Mouse (Mus musculus) neural tube, embryonic 12.5 days (tissue): ENCODE measurements around the gene Plpp7. TPM values are rescaled to one million over a fixed set of nuclear protein-coding genes. Genes with fewer than 3 reads are reported as not detected.

Experiments used
- ATAC-seq: fragments of 200-750 bp; cut with Nextera tagmentation; 2 replicates; pipeline ENCODE4 v1.8.0; 2017; ENCODE audit warnings: low read depth, mild to moderate bottlenecking, moderate TSS enrichment, moderate library complexity; ENCODE audit not compliant: low FRiP score
- H3K27ac ChIP-seq: fragments of 300-500 bp; sonication (generic); 2 replicates; pipeline ENCODE4 v1.5.1; 2016
- H3K27me3 ChIP-seq: fragments of 300-500 bp; sonication (generic); replicated peaks from 2 replicates; pipeline ENCODE4 v1.6.1; 2016; ENCODE audit warnings: mild to moderate bottlenecking
- H3K36me3 ChIP-seq: fragments of 300-500 bp; sonication (generic); 2 replicates; pipeline ENCODE4 v1.6.1; 2016; ENCODE audit warnings: mild to moderate bottlenecking
- H3K4me1 ChIP-seq: fragments of 300-500 bp; sonication (generic); 2 replicates; pipeline ENCODE4 v1.6.1; 2016
- H3K4me2 ChIP-seq: fragments of 300-500 bp; sonication (generic); replicated peaks from 2 replicates; pipeline ENCODE4 v1.6.1; 2016; ENCODE audit warnings: mild to moderate bottlenecking
- H3K4me3 ChIP-seq: fragments of 300-500 bp; sonication (generic); 2 replicates; pipeline ENCODE4 v1.5.1; 2016
- H3K9ac ChIP-seq: fragments of 300-500 bp; sonication (generic); 2 replicates; pipeline ENCODE4 v1.6.1; 2016; ENCODE audit warnings: mild to moderate bottlenecking
- H3K9me3 ChIP-seq: fragments of 300-500 bp; sonication (generic); 2 replicates; pipeline ENCODE4 v1.6.1; 2016; ENCODE audit warnings: mild to moderate bottlenecking
- WGBS: fragments of 180-500 bp; shearing (Covaris S2); methylation state at CpG from one replicate; pipeline ENCODE4 v1.1.7; 2016; 5-methylcytosine and 5-hydroxymethylcytosine counted together
- polyA plus RNA-seq: library from polyadenylated mRNA; unstranded; fragments of >200 nt; fragmentation: Nextera tagmentation; extraction: Ambion mirVana; gene quantifications from 2 replicates; pipeline ENCODE4 v1.2.1, GENCODE M21; 2016

The Plpp7 gene
- polyA plus RNA-seq, 1 experiment from 2014 or later = 13.7 TPM

DNA sequence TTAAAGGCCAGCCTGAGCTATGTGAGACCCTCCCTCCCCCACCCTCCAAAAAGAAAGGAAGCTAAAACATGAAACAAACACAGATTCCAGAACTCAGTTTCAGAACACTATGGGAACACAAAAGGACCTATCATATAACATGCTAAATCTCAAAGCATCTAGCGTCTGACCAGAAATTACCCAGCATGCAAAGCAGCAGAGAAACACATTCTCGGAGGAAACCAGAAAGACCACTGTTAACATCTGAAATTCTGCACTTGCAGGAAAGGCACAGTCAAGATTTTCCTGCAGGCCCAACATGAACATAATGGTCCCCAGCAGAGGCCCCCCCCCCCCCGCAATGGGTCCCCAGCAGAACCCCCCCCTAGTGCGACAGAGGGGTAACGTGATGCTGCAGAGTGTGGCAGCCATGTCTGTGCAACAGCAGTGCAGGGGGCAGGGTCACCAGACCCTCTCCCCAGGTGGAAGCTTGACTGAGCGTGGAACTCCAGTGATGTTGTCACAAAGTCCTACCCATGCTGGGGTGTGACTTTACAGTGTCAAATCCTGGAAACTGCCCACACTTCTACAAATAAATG is 35.0 kb upstream of the Plpp7 start:
- H3K9me3 ChIP-seq = no peaks in the 10 kb centered on the region
- no peaks in the 10 kb centered on the region for H3K36me3 ChIP-seq
- no peak overlapping the region for H3K4me3 ChIP-seq
- no peak overlapping the region for H3K27ac ChIP-seq
- no peak overlapping the region for H3K4me2 ChIP-seq
- no peak overlapping the region for H3K9ac ChIP-seq
- WGBS = 72% methylated on average over 6 of the region's 6 CpGs
- peaks cover 2% of the 10 kb centered on the region; the same call in 1 of the 2 replicates for H3K4me1 ChIP-seq
- no peak for ATAC-seq
- no peaks in the 10 kb centered on the region; the same call in 1 of the 2 replicates for H3K27me3 ChIP-seq

DNA sequence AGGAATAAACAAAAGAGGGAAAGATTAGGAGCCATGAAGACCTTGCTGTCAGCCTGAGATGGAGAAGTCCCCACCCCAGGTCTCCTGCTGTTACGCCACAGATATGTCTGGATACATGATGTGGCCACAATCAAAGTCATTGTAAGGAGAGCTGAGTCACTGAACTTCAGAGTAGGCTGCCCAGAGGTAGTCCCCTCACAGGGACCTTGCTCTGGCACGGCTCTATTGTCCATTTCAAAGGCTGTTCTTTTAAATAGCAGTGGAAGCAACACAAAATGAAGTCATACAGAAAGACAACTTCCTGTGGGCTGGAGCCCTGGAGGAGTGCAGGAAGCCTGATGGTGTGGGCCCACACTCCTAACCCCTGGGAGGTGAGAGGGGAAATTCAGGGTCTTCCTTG is 34.1 kb upstream of the Plpp7 start:
- 63% methylated on average over 2 of the region's 2 CpGs for WGBS
- Histone ChIP-seq H3K4me1 (no peaks in the 10 kb centered on the region; the same call in 1 of the 2 replicates), H3K27ac (no peak overlapping the region), H3K27me3 (no peaks in the 10 kb centered on the region; the same call in 1 of the 2 replicates), H3K36me3 (no peaks in the 10 kb centered on the region), H3K9ac (no peak overlapping the region), H3K4me2 (no peak overlapping the region), H3K9me3 (no peaks in the 10 kb centered on the region), H3K4me3 (no peak overlapping the region)
- ATAC-seq = no peak

DNA sequence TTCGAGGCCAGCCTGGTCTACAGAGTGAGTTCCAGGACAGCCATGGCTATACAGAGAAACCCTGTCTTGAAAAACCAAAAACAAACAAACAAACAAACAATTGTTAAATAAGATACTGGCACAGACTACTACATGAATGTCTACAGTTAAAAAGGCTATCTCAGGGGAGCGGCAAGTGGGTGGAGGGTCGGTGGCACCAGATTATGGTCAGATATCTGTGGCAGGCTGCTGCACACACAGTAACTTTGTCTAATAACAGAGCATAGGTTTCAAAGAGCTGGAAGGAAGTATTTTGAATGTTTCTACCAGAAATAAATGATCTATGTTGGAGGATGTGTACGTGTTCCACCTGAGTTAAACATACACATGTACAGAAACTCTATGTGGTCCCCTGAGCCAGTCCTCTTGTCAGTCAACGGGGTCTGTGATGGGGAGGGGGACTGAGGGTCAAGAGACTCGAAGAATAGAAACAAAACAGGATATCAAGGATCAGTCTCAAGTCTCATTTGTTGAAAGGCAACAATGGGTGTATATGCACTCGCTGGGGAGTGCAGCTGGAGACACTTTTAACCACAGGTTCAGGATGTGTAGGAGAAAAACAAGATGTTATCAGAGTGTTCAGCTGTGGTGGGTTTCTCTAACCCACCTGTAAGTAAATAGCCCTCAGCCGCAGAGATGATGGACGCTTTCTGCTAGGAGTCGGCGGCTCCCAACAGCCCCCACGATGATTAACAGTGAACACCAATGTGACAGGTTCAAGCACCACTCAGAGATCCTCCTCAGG is 33.4 kb upstream of the Plpp7 start:
- no peak overlapping the region for H3K4me2 ChIP-seq
- 83% methylated on average over 12 of the region's 12 CpGs for WGBS
- no peaks in the 10 kb centered on the region; the same call in 1 of the 2 replicates for H3K4me1 ChIP-seq
- H3K36me3 ChIP-seq = no peaks in the 10 kb centered on the region
- H3K9ac ChIP-seq = no peak overlapping the region
- ATAC-seq = no peak
- H3K27ac ChIP-seq = no peak overlapping the region
- H3K4me3 ChIP-seq = no peak overlapping the region
- H3K27me3 ChIP-seq = no peaks in the 10 kb centered on the region; the same call in 1 of the 2 replicates
- no peaks in the 10 kb centered on the region for H3K9me3 ChIP-seq

DNA sequence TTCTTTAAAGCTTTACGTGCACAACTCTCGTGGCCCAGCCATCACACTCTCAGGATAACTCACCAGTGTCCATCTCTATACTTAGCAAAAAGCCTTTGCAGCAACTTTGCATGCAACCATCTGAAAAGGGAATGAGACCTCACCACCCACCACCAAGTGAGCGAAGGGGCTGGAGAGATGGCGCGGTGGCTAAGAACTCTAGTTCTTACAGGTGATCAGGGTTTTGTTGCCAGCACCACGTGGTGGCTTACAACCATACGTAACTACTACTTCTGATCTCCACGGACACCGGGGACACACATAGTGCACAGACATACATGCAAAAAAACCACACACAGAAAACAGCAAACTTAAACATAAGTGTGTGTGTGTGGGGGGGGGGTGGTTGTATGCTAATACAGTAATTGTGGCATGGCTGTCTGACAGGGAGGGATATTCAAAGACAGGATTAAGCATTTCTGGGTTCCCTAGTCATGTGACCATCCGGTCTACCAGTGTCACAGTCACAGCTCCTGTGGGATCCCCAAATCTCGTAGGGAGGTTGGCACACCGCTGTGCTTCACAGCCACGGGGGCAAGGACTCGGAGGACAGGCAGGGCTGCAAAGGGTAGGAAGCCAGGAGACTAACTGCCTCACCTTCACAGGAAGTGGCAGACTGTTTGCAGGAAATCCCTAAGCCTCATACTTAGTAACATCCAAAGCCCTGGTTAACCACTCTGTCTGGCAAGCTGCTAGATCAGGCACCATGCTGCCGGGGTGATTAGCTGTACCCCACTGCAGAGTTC is 32.5 kb upstream of the Plpp7 start:
- H3K27me3 ChIP-seq = peaks cover 2% of the 10 kb centered on the region; the same call in 1 of the 2 replicates
- 89% methylated on average over 15 of the region's 15 CpGs for WGBS

DNA sequence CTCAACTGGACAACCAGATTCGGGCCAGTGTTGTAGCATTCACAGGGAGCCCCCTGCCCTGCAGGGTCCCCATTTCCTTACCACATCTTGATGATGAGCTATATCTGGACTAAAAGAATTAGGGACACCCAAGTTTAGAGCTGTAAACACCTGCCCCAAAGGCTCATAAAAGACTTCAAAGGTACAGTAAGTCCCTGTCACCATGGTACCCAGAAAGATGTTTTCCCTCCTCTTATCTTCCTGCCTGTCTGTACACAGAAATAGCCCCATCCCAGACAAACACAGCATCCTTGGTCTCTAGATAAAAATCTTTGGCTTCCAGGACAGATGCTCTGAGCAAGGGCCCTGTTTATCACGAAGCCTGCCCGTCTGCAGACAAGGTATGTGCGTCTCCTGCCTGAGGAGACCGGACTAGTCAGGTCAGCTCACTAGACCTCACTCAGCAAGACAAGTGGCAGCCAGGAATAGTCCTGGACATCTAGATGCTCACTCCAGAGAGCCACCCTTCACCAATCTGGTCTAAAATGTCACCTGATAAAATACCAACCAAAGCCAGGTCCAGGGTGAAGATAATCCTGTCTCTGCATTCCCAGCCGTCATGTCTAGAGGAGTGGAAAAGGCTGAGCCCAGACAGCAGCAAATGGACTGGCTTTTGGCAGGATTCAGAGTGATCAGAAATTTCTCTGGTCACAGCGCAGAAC is 31.7 kb upstream of the Plpp7 start:
- Histone ChIP-seq H3K27ac (no peak overlapping the region), H3K9me3 (no peaks in the 10 kb centered on the region), H3K4me3 (no peak overlapping the region), H3K36me3 (no peaks in the 10 kb centered on the region), H3K4me2 (no peak overlapping the region), H3K4me1 (no peaks in the 10 kb centered on the region; the same call in 1 of the 2 replicates), H3K27me3 (peaks cover 6% of the 10 kb centered on the region; the same call in 1 of the 2 replicates), H3K9ac (no peak overlapping the region)
- ATAC-seq = no peak
- WGBS = 87% methylated on average over 7 of the region's 7 CpGs

More for the DNA sequence above, 32.5 kb upstream of the Plpp7 start:
- Histone ChIP-seq H3K4me2 (no peak overlapping the region), H3K27ac (no peak overlapping the region), H3K4me1 (no peaks in the 10 kb centered on the region; the same call in 1 of the 2 replicates), H3K4me3 (no peak overlapping the region), H3K9ac (no peak overlapping the region), H3K9me3 (no peaks in the 10 kb centered on the region), H3K36me3 (no peaks in the 10 kb centered on the region)
- no peak for ATAC-seq

DNA sequence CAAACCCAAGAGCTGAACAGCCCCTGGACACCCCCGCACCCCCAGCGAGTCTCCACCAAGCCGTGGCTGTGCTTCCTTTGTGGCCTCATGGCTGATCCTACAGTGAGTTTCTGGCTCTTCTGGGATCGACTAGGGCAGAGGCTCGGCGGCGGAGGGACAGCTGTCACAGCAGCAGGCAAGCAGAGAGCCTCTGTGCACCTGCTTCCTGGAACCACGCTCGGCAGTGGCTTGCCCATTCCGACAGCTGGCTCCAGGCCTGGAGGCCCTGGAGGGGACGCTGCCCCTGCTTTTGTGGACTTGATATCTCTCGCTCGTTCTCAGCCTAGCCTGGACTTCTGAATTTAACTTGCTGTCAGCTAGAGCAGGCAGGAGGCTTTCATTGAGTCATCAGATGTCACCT is 30.4 kb upstream of the Plpp7 start:
- no peak overlapping the region for H3K27ac ChIP-seq
- no peaks in the 10 kb centered on the region for H3K36me3 ChIP-seq
- no peaks in the 10 kb centered on the region; the same call in 1 of the 2 replicates for H3K4me1 ChIP-seq
- 67% methylated on average over 13 of the region's 13 CpGs for WGBS
- H3K27me3 ChIP-seq = peaks cover 16% of the 10 kb centered on the region; the same call in 1 of the 2 replicates
- no peaks in the 10 kb centered on the region for H3K9me3 ChIP-seq
- no peak for ATAC-seq
- no peak overlapping the region for H3K9ac ChIP-seq
- H3K4me3 ChIP-seq = no peak overlapping the region
- no peak overlapping the region for H3K4me2 ChIP-seq

DNA sequence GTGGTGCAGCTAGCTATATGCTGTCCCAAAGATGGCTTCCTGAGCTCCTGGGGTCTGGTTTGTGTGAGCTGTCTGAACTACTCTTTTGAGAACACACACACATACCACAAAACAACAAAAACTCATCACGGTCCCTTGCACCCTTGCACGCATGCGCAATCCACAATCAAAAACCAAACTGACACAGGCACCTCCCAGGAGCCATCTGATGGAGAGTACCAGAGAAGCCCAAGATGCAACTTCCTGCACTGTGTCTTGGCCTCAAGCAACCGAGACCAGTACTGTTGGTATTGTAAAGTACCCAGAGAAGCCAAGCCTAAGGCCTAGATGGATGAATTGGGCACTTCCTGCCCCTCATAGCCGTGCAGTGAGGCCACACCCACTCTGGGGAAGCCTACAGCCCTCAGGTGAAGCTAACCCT is 29.9 kb upstream of the Plpp7 start:
- peaks cover 16% of the 10 kb centered on the region; the same call in 1 of the 2 replicates for H3K27me3 ChIP-seq
- H3K4me1 ChIP-seq = no peaks in the 10 kb centered on the region; the same call in 1 of the 2 replicates
- WGBS = 79% methylated on average over 5 of the region's 5 CpGs
- H3K9me3 ChIP-seq = no peaks in the 10 kb centered on the region
- H3K9ac ChIP-seq = no peak overlapping the region
- no peak overlapping the region for H3K4me3 ChIP-seq
- no peak overlapping the region for H3K4me2 ChIP-seq
- H3K27ac ChIP-seq = no peak overlapping the region
- H3K36me3 ChIP-seq = no peaks in the 10 kb centered on the region
- no peak for ATAC-seq

DNA sequence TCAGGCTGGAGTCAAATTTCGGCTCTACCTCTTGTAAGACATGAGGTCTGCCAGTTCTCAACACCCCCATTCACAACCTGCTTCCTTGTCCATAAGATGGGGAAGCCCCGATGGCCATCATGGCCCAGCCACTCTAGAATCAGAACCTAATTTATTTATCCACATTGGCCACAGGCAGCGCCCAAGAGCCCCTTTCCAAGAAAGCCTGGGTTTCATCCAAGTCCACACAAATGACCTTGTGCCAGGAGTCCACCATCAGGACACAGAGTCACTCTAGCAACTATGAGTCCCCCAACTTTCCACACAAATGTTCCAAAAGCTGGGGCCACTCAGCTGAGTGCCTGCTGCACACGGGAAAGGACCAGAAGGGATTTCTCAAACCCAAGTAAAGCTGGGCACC is 29.3 kb upstream of the Plpp7 start:
- 88% methylated on average over 4 of the region's 4 CpGs for WGBS
- no peak overlapping the region for H3K4me2 ChIP-seq
- H3K4me1 ChIP-seq = no peaks in the 10 kb centered on the region; the same call in 1 of the 2 replicates
- no peak overlapping the region for H3K27ac ChIP-seq
- no peak overlapping the region for H3K4me3 ChIP-seq
- no peak for ATAC-seq
- H3K36me3 ChIP-seq = no peaks in the 10 kb centered on the region
- peaks cover 16% of the 10 kb centered on the region; the same call in 1 of the 2 replicates for H3K27me3 ChIP-seq
- no peaks in the 10 kb centered on the region for H3K9me3 ChIP-seq
- no peak overlapping the region for H3K9ac ChIP-seq

DNA sequence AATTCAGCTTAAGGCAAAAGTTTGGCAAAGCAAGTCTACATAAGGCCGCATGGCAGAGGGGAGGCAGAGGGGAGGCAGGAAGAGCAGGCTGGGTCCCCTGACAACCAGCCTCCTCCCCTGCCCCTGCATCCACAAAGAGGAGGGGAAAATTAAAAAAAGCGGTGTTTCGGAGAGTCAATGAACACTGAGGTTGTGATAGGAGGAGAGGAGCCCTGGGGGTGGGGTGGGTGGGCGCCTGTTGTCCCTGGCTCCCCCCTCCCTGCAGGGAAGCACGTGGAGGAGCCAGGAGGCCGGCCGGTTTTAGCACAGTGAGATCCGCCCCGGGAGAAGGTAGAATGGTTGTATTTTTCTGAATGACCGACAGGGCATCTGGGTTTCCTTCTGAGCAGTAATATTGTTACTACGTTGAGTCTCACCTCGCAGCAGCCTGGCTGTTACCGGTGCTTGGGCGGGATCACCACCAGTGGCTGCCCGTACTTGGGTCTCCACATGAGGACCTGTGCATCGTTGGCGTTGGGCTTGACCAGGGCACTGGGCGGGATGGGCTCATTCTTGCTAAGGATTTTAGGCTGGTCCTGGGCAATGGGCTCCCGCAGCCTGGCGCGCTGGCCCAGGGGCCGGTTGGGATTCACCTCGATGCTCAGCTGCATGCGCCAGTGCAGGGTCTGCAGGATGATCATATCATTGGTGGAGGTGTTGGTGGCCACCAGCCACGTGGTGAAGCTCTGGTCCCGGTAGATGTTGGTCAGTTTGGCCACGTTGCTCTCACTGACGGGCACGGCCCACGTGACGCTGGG is 26.3 kb upstream of the Plpp7 start:
- no peak for ATAC-seq
- peaks cover 16% of the 10 kb centered on the region; the same call in 1 of the 2 replicates for H3K27me3 ChIP-seq
- no peak overlapping the region for H3K4me3 ChIP-seq
- 53% methylated on average over 31 of the region's 31 CpGs for WGBS
- H3K27ac ChIP-seq = no peak overlapping the region
- peak overlapping the region; percentile 24 for H3K4me2 ChIP-seq
- H3K4me1 ChIP-seq = no peaks in the 10 kb centered on the region; the same call in 1 of the 2 replicates
- H3K9me3 ChIP-seq = no peaks in the 10 kb centered on the region
- no peaks in the 10 kb centered on the region for H3K36me3 ChIP-seq
- no peak overlapping the region for H3K9ac ChIP-seq

DNA sequence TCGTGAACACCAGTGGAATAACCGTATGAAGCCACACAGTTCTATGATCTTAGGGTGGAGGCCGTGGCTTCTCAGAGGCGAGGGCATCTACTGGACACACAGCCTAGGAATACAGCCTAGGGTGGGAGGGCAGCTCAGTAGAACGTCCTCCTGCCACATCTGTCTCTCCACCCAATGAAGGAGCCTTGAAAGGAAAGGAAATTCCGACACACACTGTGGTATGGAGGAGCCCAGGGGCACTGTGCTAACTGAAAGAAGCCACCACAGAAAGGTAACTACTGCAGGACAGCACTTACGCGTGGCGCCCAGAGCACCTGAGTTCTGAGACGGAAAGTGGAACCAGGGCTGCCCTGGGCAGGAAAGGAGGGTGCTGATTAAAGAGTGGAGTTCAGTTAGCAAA is 24.6 kb upstream of the Plpp7 start:
- Histone ChIP-seq H3K4me3 (no peak overlapping the region), H3K4me1 (no peaks in the 10 kb centered on the region), H3K27ac (no peak overlapping the region), H3K27me3 (peaks cover 16% of the 10 kb centered on the region; the same call in 1 of the 2 replicates), H3K9ac (no peak overlapping the region), H3K36me3 (no peaks in the 10 kb centered on the region), H3K4me2 (no peak overlapping the region), H3K9me3 (no peaks in the 10 kb centered on the region)
- 93% methylated on average over 10 of the region's 10 CpGs for WGBS
- ATAC-seq = no peak

DNA sequence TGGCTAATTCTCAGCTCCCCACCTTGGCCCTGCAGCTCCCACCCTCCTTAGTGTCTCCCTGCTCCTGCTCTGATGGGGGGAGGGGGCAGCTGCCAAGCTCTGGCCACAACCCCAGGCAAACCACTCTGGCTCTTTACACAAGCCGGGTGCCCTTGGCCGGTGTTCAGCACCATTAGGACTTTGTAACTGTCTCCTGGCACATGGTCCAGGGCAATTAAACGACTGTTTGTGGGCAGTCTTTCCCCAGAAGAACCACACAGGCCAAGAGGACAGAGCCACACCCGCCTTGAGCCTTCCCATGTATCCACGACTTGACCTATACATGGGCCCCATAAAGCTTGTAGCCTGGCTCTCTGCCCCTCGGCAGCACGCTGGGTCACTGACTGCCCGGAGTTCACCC is 20.9 kb upstream of the Plpp7 start:
- Histone ChIP-seq H3K4me1 (peaks cover 5% of the 10 kb centered on the region; the same call in 1 of the 2 replicates), H3K4me2 (no peak overlapping the region), H3K27ac (no peak overlapping the region), H3K36me3 (no peaks in the 10 kb centered on the region), H3K9me3 (no peaks in the 10 kb centered on the region), H3K27me3 (0 out of 2 replicates have a peak, but pooled peaks cover 2% of the 10 kb centered on the region), H3K4me3 (no peak overlapping the region), H3K9ac (no peak overlapping the region)
- no peak for ATAC-seq
- WGBS = 66% methylated on average over 8 of the region's 8 CpGs
